Mouse (Mus musculus) E14TG2a.4 (cell line): ENCODE data around the gene Cdca4.

Source experiments
- H3K27me3 ChIP-seq: 2 replicates; pipeline ENCODE4 v1.6.1; 2014; ENCODE audit warnings: low read length, control low read depth; ENCODE audit not compliant: insufficient read depth
- H3K36me3 ChIP-seq: 2 replicates; pipeline ENCODE4 v1.6.1; 2014; ENCODE audit warnings: low read length, control low read depth; ENCODE audit not compliant: insufficient read depth
- H3K4me1 ChIP-seq: replicated peaks from 2 replicates; pipeline ENCODE4 v1.6.1; 2014; ENCODE audit warnings: low read depth, low read length, control low read depth
- H3K4me3 ChIP-seq: replicated peaks from 2 replicates; pipeline ENCODE4 v1.5.1; 2014; ENCODE audit warnings: mild to moderate bottlenecking, low read length
- H3K9me3 ChIP-seq: 2 replicates; pipeline ENCODE4 v1.6.1; 2014; ENCODE audit warnings: low read length, control low read depth
- CTCF ChIP-seq: conservative IDR thresholded peaks from 2 replicates; pipeline ENCODE4 v1.5.1; 2014; ENCODE audit warnings: low read length
- NANOG ChIP-seq: IDR thresholded peaks from 2 replicates; pipeline ENCODE4 v1.6.1; 2014; ENCODE audit warnings: borderline replicate concordance, low read length, mixed read lengths
- POU5F1 ChIP-seq: IDR thresholded peaks from 2 replicates; pipeline ENCODE4 v1.6.1; 2014; ENCODE audit warnings: low read length, borderline replicate concordance

Gene Cdca4

DNA sequence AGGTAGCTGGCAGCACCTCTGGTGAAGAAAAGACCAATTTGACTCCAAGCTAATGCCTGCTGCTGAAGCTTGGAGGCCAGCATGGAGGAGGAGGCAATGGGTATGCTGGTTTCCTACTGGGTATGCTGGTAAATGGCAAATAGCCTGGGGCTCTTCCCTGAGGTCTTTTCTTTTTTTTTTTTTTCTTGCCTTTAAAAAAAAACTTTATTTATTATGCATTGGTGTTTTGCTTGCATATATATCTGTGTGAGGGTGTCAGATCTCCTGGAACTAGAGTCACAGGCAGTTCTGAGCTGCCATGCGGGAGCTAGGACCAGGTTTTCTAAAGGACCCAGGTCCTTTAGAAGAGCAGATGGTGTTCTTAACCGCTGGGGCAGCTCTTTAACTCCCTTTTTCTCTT, 42.0 kb upstream of the Cdca4 start:
- no peaks in the 10 kb centered on the region for H3K9me3 ChIP-seq
- no peaks in the 10 kb centered on the region for H3K36me3 ChIP-seq
- peaks cover 60% of the 10 kb centered on the region for H3K4me1 ChIP-seq
- H3K27me3 ChIP-seq = peaks cover 86% of the 10 kb centered on the region
- H3K4me3 ChIP-seq = peak overlapping the region; percentile 61
- TF ChIP-seq CTCF = no peak

DNA sequence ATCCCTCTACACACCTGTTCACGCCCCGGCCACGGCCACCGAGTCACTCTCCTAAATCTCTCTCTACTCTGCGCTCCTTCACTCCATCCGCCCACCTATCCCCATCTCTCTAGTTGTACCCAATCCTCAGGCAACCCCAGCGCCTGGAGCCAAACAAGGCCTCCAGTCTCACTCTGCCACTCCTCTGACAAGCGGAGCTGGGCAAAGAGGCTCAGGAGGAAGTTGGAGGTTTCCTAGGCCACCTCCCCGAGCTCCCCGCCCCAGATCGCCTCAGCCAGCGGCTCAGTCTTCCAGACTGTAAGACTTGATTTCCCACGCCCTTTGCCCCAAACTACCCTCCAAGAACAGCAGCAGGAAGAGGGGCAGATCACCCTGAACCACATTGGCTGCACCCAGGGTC, 41.6 kb upstream of the Cdca4 start:
- Histone ChIP-seq H3K4me1 (peaks cover 59% of the 10 kb centered on the region), H3K9me3 (no peaks in the 10 kb centered on the region), H3K27me3 (peaks cover 86% of the 10 kb centered on the region), H3K36me3 (no peaks in the 10 kb centered on the region), H3K4me3 (peak overlapping the region; percentile 61)
- no peak for TF ChIP-seq POU5F1

DNA sequence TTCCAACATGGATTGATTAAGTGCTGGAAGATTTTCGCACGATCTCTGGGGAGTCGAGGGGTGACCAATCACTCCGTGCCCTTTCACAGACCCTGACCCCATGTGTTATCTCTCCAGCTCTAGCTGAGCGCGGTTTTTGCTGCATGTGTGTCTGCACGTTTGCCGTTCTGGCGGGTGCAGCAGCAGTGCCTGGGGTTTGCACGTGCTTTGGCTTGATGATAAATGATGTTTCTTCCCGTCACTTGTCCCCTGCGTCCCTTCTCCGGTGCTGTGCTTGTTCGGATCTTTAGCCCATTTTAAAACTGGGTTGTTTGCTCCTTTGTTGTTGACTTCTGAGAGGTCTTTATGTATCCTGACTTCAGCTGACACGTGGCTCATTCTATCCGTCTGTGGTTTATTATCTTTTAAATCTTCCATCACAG, 40.6 kb upstream of the Cdca4 start:
- no peaks in the 10 kb centered on the region for H3K36me3 ChIP-seq
- H3K27me3 ChIP-seq = peaks cover 86% of the 10 kb centered on the region
- peaks cover 60% of the 10 kb centered on the region for H3K4me1 ChIP-seq
- TF ChIP-seq NANOG (no peak), CTCF (no peak)
- no peaks in the 10 kb centered on the region for H3K9me3 ChIP-seq
- no peak overlapping the region for H3K4me3 ChIP-seq

DNA sequence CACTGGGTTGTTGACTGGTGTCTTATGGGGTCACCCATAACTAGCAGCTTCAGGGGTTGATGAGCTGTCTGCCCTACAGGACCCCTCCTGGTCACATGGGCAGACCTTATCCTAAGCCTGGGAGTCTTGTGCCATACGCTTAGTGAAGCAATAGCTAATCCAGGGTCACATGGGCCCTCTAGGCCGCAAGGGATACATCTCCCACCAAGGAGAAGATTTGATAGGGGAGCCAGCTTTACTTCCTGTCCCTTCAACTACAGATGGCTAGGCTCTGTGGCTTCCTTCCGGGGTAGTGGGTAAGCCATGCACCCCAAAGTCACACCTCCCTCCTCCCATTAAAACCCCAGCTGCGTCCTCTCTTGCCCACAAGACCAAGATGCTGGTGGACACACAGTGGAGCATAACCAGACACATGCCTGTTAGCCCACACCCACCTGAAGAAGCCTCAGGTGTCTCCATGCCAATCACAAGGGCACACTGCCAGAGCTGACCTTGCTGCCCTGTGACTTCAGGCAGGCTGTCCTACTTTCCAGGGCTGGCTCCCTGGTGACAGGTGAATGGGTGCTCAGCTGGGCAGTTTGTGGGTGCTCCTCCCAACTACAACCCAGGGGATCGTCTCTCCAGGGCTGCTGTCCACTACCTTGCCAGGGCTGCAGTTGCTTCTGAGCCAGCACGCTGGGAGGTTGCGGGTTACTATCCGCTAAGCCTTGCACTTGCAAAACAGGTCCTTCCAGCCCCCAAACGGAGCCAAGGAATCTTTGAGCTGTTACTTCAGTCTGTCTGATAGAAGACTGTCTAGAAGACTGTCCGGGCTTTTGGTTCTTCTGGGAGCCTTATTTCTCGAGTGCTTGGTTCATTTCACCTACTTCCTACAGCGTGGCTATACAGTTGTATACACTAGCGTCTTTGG, 39.2 kb upstream of the Cdca4 start, which contains the start of gene Gpr132:
Gpr132 (minus strand) TSS at position 51 of the 910 bp plus-strand sequence.
- no peaks in the 10 kb centered on the region for H3K36me3 ChIP-seq
- no peaks in the 10 kb centered on the region for H3K9me3 ChIP-seq
- peaks cover 53% of the 10 kb centered on the region for H3K4me1 ChIP-seq
- H3K4me3 ChIP-seq = no peak within 1 kb of the TSS
- H3K27me3 ChIP-seq = peaks cover 75% of the 10 kb centered on the region
- TF ChIP-seq POU5F1 (no peak), CTCF (no peak), NANOG (no peak)

DNA sequence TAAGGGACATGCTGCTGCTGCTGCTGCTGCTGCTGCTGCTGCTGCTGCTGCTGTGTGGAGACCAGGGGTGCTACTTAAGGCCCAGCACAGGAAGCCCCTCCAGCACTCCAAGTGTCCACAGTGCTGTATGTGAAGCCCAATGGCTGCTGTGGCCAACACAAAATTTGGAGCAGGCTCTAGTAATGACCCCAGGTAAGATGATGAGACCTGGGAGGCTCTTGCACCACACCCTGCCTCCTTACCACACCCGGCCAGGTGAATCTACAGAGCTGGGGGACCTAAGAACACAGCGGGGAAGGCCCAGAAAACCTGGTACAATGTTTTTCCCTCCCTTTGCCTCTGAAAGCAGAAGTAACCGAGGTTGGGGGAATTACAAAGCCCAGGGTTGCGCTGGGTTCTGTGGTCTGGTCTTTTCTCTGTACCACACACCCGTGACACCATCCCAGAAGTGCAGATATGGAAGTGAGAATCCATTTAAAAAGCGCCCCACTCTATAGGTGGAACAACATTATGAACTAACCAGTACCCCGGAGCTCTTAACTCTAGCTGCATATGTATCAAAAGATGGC, 38.0 kb upstream of the Cdca4 start:
- peaks cover 62% of the 10 kb centered on the region for H3K27me3 ChIP-seq
- no peak for TF ChIP-seq POU5F1
- no peak for TF ChIP-seq CTCF
- TF ChIP-seq NANOG = no peak

DNA sequence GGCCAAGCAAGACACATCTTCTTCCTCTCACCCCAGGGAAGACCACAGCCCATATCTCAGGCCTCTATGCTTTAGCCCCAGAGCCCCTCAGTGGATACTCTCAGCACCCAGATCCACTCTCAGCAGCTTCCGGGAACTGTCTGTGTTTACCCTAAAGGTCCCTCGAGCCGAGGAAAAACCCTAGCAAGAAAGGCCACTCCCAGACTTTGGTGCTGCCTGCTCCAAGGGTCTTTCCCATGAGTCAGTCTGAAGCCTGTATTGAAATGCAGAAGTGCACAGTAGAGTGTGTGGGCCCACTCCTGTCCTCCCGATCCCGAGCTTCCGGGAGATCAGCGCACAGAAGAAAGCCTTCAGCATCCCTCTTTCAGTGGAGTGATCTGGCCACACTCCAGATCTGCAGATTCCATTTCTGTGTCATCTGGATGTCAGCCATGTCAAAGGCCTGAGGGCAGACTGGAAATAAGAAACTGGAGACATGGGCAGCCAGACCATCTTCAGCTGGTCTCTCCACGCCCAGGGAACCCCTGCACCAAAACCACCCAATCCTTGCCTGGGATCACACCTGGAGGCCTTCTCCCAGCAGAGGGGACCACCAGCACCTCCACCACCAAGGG, 37.4 kb upstream of the Cdca4 start:
- TF ChIP-seq POU5F1 = no peak
- no peak for TF ChIP-seq NANOG
- no peak for TF ChIP-seq CTCF
- Histone ChIP-seq H3K36me3 (no peaks in the 10 kb centered on the region), H3K27me3 (peaks cover 59% of the 10 kb centered on the region), H3K4me1 (peaks cover 51% of the 10 kb centered on the region), H3K9me3 (no peaks in the 10 kb centered on the region), H3K4me3 (no peak overlapping the region)

More for the DNA sequence above, 38.0 kb upstream of the Cdca4 start:
- no peaks in the 10 kb centered on the region for H3K9me3 ChIP-seq
- no peaks in the 10 kb centered on the region for H3K36me3 ChIP-seq
- no peak overlapping the region for H3K4me3 ChIP-seq
- H3K4me1 ChIP-seq = peaks cover 51% of the 10 kb centered on the region

DNA sequence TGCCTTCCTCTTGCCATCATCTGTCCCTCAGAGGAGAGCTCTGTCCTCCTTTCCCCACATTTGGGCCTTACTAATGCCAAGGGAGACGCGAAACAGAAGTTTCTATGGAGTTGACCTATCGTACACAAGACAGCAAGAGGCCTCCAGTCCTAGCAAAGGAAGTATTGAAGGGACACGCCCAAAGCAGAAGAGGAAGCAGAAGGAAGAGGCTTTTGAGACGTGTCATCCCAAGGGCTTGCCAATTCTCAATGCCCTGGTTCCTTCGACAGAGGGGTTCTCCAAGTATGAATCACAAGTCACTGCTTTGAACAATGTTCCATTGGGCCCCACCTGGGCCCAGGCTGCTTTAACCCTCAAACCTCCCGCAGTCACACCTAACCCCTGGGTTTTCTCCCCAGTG, 35.6 kb upstream of the Cdca4 start:
- H3K36me3 ChIP-seq = no peaks in the 10 kb centered on the region
- TF ChIP-seq POU5F1 = no peak
- no peak for TF ChIP-seq NANOG
- TF ChIP-seq CTCF = no peak
- H3K4me3 ChIP-seq = no peak overlapping the region
- peaks cover 36% of the 10 kb centered on the region for H3K4me1 ChIP-seq
- no peaks in the 10 kb centered on the region for H3K9me3 ChIP-seq
- peaks cover 46% of the 10 kb centered on the region for H3K27me3 ChIP-seq

DNA sequence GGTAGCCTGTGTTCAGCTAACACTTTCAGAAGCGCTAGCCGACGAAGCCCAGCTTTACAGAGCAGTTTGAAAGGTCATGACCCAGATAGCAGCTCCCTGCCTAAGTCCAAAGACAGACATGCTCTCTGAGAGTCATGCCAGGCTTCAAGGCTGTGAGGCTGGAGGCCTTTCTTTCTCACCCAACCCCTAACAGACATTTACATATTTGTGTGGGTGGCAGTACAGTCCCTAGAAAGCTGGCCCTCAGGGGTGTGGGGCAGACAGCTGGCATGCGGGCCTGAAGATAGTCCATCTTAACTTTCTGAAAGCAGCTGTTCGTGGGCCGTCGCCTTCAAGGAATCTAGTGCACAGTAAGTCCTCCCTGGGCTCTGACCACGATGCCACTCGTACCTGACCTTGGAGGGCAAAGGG, 32.7 kb upstream of the Cdca4 start:
- peaks cover 24% of the 10 kb centered on the region for H3K4me1 ChIP-seq
- no peaks in the 10 kb centered on the region for H3K36me3 ChIP-seq
- H3K4me3 ChIP-seq = no peak overlapping the region
- no peaks in the 10 kb centered on the region for H3K9me3 ChIP-seq
- no peak for TF ChIP-seq POU5F1
- H3K27me3 ChIP-seq = peaks cover 25% of the 10 kb centered on the region

DNA sequence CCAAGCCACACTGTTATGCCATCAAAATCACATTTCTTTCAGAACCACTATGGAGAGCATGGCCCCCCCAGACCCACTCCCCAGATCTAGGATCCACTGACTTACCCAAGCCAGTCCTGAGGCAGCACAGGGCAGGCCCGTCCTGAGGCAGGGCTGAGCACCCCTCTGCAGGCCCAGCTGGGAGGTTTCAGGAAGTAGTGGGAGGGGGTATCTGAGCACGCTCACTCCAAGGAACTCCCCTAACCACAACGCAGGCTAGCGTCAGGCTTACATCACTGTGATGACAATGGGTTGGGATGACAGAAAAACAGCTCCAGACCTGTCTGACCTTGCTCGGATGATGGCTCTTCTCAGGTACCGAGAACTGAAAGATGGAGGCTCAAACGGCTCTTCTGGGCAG, 31.5 kb upstream of the Cdca4 start:
- peaks cover 14% of the 10 kb centered on the region for H3K27me3 ChIP-seq
- TF ChIP-seq CTCF (no peak), POU5F1 (no peak), NANOG (no peak)
- H3K36me3 ChIP-seq = no peaks in the 10 kb centered on the region
- H3K4me3 ChIP-seq = no peak overlapping the region
- peaks cover 13% of the 10 kb centered on the region for H3K4me1 ChIP-seq
- no peaks in the 10 kb centered on the region for H3K9me3 ChIP-seq
